Mouse (Mus musculus) spleen, postnatal 10 days (tissue): Measurements from ENCODE around the gene Ralgps2.
A peak's percentile ranks its signal among the peaks of the same experiment; 100 is the strongest.

Experiments used
- DNase-seq, 2 experiments: peaks; one replicate each; pipeline ENCODE4 v3.0.0; 2021 to 2022; ENCODE audit warnings: low spot score in 2 of 2

Gene Ralgps2

DNA sequence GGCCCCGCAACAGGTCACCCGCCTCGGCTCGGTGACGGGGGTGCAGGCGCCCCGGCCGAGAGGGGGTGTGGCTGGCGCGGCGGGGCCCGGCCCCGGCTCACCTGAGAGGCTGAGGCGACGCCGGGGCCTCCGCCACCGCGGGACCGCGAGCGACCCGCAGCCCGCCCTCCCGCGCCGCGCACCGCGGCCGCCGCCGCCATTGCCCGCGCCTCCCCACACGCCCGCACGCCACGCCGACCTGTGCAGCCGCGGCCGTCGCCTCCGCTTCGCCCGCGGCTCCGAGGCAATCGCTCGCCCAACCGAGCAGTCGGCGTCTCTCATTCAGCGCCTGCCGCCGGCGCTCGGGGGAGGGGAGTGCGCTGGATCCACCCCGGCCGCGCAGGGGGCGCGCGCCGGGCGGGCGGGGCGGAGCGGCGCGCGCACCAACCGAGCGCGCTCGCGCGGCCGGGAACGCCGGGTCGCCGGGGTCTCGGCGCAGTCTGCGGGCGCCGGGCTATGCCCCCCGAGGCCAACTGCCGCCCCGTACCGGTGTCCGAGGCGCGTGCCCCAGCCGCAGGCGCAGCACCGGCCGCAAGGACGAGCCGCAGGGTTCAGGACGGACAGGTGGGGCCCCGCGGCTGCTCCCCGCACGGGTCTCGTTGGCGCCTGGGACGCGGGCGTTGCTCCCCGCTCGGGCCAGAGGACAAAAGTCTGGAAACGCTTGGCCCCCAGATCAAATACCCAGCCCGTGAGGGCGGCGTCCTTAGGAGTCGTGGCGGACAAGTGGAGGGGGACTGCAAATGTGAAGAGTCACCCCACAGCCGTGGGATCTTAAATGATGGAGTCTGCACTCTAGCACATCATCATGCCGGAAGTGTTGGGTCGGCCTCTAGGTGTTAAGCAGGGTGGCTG, at the start of gene Ralgps2:
TSS of gene Ralgps2 (minus strand) at position 376 of the 891 bp plus-strand sequence.
- DNase-seq = peak; percentile 63 to 72

DNA sequence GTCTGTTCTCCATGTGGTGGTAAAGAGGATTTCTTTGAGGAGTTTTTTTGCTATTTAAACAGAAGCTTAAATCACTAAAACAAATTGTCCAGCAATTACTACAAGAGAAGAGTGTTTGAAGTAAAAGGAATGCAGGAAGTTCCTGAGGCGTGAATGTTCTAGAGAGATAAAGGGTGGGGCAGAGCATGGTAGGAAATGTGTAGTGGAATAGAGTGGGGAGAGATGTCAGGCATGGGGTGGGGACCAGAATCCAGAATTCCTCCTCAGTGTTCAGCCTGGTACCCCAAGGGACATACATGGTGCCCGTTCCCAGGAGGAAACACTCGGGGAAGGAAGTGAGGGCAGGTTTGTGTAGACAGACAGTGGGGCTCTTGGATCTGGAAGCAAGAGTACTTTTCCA, 48.1 kb upstream of the Ralgps2 start:
- no peak for DNase-seq

DNA sequence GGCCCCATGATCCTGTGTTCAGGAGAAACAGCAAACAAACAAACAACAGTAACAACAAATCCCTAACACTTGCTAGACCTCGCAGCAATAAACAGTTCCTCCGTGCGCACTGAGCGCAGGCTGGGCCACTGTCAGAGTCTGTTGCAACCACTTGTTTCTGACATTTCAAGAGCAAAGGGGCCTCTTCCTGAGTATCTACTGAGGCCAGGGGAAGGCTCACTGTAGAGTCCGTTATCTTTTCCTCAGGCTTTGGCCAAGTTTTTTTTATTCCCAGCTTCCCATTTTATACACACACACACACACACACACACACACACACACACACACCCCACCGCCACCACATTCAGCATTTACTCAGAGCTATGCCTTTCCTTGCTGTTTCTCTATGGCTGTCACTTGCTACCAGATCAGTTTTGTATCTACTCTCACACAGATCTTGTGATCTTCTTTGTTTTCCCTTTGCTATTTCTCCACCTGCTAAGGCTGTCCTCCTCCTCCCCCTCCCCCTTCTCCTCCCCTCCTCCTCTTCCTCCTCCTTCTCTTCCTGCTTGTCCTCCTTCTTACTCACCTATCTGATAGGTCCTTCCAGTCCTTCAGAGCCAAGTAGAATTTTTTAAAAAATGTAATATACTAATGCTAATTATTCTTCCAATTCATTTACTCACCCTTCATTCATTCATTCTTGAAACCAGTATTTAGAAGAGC, 47.4 kb upstream of the Ralgps2 start:
- DNase-seq = no peak

DNA sequence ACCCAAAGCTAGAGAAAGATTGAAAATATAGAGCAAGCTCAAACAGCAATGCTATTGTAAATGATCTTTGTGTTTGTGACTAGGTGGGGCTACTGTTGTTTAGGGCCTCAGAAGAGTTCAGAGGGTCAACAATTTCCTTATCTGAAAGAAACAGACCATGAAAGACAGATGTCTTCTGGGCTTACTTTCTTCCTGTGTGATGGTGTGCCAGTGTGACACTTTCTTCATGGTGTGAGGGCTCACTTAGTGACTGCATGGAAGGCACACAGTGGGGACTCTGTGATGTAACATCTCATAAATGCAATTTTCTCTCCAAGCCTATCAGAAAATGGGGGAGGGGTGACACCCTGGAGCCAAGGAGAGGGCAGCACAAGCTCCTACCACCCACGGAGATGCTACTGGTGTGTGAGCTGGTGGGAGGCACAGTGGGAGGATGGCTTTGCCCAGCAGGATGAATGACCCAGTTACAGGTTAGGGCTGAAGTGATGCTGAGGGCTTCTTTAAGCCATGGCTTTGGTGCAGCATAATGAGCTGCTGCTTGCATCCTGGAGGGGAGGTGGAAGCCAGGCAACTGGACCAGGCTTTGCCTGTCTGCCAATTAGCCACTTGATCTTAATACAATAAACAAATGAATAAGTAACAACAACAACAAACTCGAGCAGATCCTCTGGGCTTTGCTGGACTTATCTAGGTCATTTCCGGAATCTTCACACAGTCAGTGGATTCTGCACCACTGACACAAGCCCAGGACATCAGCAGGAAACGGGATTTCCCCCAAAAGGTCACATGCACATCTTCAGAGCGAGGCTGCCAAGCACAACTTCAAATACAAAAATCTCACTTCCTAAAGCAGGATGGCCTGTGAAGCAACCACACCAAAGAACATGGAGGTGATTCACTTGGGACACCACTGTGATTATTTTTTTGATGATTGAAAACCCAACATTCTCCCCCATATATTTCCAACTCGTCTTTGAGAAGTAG, 46.5 kb upstream of the Ralgps2 start:
- DNase-seq = peak in 1 of 2 experiments; percentile 55

DNA sequence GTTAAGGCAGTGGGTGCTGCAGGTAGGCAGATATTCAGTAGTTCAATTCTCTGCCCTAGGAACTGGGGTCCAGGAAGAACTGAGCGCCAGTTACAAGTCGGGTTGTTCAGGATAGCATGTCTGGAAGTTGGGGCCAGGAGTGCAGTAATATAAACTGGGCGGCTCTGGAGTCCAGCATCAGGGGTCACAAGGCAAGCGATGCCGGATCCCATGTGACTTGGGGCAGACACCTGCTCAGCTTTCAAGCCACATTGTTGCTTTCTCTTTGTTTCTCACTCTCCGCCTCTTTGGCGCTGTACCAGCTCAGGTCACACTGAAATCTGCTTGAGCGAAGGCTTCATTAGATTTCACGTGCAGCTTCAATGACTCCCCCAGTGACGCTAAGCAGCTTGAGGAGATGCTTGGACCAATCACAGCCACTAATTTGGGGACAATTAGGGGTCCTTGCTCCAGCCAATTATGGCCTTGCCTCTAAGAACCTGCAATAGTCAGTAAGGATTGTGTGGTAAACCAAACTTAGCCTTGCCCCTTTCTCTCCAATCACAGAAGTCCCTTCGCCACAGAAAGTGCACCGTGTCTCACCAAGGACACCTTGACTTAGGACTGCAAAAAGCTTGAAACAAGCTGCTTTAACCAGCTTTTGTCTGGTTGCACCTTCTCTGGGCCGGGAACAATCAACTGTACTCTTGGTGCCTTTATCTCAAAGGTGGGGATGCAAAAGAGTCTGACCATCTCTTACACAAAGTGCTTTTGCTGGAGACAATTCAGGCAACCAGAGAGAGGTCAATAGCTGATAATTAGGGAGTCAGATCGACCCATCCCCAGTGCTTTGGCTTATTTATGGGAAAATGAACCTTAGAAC, 43.8 kb upstream of the Ralgps2 start:
- no peak for DNase-seq

DNA sequence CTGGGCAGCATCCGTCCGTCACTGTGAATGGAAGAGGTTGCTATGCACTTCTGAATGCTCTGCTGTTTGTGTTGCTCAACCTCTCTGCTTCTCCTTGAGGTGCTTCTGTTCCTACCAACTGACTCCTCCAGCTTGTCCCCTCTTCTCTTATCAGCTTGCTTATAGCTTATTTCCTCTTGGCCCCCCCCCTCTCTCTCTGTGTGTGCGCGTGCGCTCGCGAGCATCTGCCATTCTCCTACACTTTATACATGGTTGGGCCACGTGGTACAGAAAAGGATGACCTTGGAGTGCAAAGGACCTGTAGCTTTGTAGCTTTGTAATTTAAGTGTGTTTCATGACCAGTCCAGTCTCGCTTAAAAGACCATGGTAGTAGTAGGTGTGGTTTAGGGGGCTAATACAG, 42.5 kb upstream of the Ralgps2 start:
- no peak for DNase-seq

DNA sequence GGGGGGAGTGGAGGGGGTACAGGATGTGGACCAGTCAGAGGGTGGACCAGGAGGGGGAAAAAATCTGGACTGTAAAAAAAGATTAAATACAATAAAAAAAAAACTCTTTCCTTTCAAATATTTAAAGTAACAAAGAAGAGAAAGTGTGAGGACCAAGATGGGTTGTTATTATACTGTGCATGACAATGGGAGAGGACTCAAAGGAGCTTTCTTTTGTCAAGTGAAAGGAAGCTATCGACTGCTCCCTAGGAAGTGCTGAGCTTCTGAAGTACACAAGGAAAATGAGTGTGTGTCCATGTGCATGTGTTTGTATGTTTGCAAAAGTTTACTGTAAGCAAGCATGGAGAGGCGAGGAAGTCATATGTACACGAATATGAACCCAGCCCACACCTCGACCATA, 40.3 kb upstream of the Ralgps2 start:
- no peak for DNase-seq

DNA sequence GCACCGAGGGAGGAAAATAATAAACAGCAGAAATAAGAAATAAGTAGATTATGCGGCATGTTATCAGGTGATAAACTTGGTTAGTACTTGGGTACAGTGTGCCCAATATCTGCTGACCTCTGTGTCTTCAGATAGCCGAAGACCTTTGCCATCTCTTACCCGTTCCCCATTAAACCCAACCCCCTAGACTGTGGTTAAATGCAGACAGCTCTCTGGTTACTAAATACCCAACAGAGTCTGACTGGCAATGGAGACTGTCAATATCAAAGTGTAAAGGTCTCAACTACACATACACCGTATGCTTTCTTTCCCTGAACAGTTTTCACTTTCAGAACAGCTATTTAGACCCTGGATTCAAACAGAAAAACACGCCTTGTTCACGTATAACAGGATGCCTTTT, 39.2 kb upstream of the Ralgps2 start:
- no peak for DNase-seq

DNA sequence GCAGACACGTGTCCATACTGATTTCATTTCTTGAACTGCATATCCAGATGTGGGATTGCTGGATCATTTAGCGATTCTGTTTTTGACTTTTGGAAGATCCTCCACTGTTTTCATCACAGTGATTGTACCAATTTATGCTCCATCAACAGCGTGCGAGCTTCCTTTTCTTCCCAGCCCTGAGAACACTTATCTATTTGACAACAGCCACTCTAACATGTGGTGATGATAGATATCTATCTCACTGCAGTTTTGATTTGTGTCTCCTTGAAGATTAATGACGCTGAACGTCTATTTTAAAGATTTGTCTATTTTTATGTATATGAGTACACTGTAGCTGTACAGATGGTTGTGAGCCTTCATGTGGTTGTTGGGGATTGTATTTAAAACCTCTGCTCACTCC, 34.4 kb upstream of the Ralgps2 start:
- DNase-seq = no peak

DNA sequence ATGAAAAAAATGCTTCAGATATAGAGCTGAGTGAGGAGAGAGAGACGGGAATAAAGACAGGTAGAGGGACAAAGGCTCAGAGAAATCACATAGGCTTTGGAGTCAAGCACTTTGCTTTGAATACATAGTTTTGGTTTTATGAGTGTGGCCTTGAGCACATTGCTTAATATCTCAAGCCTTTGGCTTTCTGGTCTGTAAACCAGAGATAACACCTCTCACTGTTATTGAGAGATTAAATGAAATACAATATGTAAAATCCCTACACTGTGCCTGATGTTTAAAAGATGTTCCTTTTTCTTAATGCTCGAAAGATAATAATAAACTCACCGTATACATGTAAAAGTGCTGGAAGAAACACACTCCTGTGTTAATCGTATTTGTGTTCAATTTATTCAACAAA, 33.0 kb upstream of the Ralgps2 start:
- DNase-seq = no peak

DNA sequence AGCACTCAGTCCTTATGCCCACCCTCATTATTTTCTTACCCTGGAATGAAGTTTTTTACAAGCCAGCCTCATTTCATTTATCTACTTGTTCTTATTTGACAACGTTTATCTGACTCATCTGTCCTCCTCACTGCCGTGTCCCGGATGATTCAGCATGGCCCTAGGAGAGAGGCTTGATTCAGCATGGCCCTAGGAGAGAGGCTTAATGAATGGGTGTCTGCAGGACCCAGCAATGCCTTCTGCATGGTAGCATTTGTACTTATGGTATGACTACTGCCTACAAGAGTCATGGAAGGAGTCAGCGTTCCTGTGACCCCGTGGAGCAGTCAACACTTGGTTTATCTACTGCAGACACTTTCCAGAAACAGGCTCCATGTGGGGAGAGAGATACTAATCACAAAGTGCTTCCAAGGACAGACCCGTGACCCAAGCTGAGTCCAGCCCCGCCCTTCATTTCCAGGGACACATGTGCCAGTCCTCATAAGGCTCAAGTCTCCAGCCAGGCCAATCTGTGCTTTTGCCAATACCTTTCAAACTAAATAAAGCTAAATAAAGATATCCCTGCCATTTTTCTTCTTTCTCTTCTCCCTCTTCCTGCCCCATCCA, 31.9 kb upstream of the Ralgps2 start:
- DNase-seq = no peak

DNA sequence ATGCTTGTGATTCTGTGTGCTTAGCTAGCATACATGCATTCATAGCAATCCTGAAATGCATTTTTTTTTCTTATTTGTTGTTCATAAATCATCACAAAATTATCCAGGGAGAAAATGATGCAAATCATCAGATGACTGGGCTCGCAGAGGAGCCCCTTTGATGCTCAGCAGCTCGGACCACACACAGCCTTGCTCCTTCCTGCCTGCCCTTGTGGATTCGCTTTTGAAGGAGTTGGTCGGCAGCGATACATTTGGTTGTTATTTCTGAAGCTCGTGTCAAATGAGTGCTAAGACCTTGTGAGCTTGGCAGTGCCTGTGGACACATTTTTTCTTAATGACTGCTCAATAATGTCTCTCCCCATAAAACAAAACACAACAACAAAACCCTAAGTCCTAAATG, 31.2 kb upstream of the Ralgps2 start:
- no peak for DNase-seq

DNA sequence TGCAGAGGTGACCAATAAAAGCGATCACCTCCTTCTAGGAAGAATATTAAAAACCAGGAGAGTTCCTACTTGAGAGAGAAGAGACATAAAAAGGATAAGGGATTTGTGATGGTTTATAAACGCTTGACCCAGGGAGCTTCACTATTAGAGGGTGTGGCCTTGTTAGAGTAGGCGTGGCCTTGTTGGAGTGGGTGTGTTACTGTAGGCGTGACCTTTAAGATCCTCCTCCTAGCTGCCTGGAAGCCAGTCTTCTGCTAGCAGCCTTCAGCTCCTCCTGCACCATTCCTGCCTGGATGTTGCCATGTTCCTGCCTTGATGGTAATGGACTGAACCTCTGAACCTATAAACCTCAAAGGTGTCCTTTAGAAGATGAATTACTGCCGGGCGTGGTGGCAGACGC, 28.7 kb upstream of the Ralgps2 start:
- no peak for DNase-seq

DNA sequence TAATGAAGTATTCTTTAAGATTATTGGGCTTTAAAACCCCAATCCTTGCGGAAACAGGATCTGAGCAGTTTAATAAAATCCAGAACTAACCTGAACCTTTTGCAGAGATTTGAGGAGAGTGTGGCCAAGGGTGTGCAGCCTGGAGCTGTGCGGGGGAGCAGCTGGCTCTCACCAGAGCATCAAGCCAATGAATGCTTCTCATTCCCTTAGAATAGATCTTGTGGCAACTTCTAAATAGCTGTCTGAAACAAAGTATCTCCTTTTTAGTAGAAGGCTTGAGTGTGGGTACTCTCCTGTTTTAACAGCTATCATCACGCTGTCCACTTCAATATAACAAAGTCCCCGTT, 25.1 kb upstream of the Ralgps2 start:
- no peak for DNase-seq

DNA sequence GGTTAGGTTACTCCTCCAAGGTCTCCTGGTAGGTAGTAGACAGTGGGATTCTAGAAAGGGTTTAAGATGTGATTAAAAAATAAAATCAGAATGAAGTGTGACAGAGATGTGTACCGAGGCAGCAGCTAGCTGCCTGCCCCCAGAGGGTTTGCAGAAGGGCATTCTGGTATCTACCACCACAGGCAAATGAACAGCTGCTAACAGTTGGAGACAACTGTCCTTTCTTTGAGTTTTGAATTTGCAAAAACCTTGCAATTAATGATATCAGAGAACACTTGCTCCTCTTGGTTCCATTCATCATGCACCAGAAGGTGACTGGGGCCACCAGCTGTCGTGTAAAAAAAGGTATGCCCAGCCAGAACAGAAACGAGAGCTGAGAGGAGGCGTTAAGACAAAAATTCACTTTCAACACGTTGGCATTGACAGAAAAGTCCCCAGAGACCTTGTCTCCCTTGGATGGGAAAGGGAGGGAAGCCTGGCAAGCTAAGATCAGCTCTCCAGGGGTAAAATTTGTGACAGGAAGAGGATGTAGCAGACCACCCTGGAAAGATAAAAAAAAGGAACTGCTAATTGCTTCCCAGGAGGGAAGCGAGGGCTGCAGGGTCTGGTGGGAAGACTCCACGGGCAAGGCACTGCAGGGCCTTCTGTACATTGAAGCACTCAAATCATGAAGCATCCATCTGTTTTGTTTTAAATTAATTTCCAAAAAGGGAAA, 24.6 kb upstream of the Ralgps2 start:
- DNase-seq = no peak

DNA sequence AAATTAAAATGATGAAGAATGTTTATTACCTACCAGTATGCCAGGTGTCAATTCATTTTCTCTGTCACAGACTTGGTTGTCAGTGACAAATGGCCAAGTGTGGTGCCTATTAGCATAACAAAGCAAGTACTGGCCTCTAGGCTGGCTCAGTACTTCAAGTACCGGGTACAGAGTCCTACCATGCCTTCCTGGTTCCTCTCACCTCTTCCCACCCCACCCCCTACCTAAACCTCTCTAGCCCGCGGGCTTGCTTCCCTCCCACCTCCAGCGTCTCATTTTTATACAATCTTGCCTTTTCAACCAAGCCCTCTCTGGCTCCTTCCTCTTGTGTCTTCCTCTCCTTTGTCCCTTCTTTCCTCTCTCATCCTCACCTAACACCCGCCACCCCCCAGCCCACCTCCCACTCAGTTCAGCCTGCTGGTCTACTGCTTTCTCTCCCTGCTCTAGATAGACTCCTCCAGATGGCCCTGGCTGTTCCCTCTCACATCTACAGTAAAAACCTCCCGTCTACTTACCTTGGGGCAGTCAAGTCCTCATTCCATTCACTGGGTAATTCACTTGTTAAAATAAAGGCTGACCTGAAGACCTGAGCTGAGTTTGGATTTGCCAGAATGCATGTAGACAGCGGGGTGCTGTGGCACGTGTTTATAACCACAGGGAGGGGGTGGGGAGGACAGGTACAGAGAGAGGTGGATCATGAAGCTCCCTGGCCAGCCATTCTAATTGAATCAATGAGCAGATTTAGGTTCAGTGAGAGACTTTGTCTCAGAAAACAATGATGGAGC, 22.2 kb upstream of the Ralgps2 start:
- no peak for DNase-seq

DNA sequence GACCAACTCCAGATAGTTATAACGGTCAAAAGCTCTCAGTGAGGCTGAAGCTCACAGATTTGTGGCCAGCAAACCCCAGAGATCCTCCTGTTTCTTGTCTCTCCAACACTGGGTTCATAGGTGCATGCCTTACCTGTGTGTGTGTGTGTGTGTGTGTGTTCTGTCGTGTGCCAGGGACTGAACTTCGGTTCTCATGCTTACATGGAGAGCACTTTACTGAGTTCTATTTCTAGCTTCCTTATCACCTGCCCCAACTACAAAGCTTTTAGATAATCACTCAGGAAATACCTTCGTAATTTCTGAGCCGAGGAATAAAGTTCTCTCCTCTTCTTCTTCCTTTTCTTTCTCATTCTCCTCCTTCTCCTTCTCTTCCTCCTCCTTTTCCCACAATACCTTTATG, 19.6 kb upstream of the Ralgps2 start:
- no peak for DNase-seq

DNA sequence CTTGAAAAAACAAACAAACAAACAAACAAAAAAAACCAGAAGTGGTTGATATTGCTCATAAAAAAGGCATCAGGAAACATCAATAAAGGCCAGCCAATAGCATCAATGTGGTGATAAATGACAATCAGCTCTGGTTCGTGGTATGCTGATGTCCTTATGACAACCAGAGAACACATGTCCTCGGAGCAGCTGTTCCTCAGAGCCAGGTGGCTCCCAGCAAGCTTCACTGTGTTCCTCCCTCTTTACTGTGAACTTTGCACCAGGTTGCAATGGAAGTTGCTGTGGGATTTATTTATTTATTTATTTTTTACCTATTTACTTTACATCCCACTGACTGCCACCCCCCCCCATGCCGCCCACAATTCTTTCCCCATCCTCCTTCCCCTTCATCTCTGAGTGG, 17.9 kb upstream of the Ralgps2 start:
- no peak for DNase-seq
